Mouse (Mus musculus): ENCODE data around the gene Pax4. TPM values are rescaled to one million over a fixed set of nuclear protein-coding genes. Genes with fewer than 3 reads are reported as not detected.
A peak's percentile ranks its signal among the peaks of the same experiment; 100 is the strongest.

The Pax4 gene
- polyA plus RNA-seq, 1 experiment from 2014 or later = not detected

DNA sequence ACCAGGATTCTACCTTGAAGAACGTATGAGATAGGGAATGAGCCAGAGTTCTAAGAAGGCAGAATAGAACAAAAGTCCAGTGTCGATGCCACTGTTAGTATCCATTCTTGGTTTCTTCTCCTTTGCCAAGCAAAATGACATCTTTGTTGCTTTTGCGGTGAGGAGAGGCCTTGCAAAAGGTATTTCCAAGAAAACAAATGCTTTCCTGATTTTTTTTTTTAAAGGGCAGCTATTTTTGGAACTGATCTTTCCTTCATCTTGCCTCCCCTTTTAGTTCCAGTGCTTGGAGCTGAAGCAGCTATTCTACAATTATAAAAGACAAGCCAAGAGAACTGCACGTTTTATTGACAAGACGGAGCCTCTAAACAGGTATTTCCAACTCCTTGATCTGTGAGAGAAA is 25.7 kb upstream of the Pax4 start, which contains the start of gene Snd1:
Snd1 (plus strand) TSS at position 301 of the 400 bp plus-strand sequence.
- no peaks in the 10 kb centered on the region for H3K9me3 ChIP-seq (replicated peaks)
- ATAC-seq (ENCODE audit: low read depth) = no peak
- no peak for DNase-seq
- H3K27ac ChIP-seq = no peak within 1 kb of the TSS
- H3K4me2 ChIP-seq = no peak within 1 kb of the TSS
- H3K36me3 ChIP-seq = no peaks in the 10 kb centered on the region
- H3K27me3 ChIP-seq = no peaks in the 10 kb centered on the region
- WGBS (ENCODE audit: insufficient replicate concordance) = 74% methylated on average over 5 of the region's 5 CpGs
- peaks cover 18% of the 10 kb centered on the region for H3K4me1 ChIP-seq (replicated peaks)
- no peak within 1 kb of the TSS for H3K4me3 ChIP-seq (replicated peaks)
- no peak within 1 kb of the TSS for H3K9ac ChIP-seq

GRCm38 (mm10) chr6:28474211-28474610 is 25.1 kb upstream of the Pax4 start:
- Histone ChIP-seq H3K36me3 (no peaks in the 10 kb centered on the region), H3K27ac (no peak overlapping the region), H3K9ac (no peak overlapping the region), H3K27me3 (no peaks in the 10 kb centered on the region), H3K4me2 (no peak overlapping the region), H3K4me1 (replicated peaks) (peaks cover 13% of the 10 kb centered on the region), H3K9me3 (replicated peaks) (no peaks in the 10 kb centered on the region), H3K4me3 (replicated peaks) (no peak overlapping the region)
- DNase-seq (no peak), ATAC-seq (ENCODE audit: low read depth) (no peak)
- 78% methylated on average over 4 of the region's 4 CpGs for WGBS (ENCODE audit: insufficient replicate concordance)

GRCm38 (mm10) chr6:28471284-28472035 is 22.3 kb upstream of the Pax4 start:
- no peaks in the 10 kb centered on the region for H3K36me3 ChIP-seq
- H3K9me3 ChIP-seq (replicated peaks) = no peaks in the 10 kb centered on the region
- no peak overlapping the region for H3K4me3 ChIP-seq (replicated peaks)
- no peaks in the 10 kb centered on the region for H3K27me3 ChIP-seq
- H3K9ac ChIP-seq = no peak overlapping the region
- no peaks in the 10 kb centered on the region for H3K4me1 ChIP-seq (replicated peaks)
- DNase-seq (no peak), ATAC-seq (ENCODE audit: low read depth) (no peak)
- WGBS (ENCODE audit: insufficient replicate concordance) = 64% methylated on average over 9 of the region's 9 CpGs
- no peak overlapping the region for H3K4me2 ChIP-seq
- no peak overlapping the region for H3K27ac ChIP-seq

DNA sequence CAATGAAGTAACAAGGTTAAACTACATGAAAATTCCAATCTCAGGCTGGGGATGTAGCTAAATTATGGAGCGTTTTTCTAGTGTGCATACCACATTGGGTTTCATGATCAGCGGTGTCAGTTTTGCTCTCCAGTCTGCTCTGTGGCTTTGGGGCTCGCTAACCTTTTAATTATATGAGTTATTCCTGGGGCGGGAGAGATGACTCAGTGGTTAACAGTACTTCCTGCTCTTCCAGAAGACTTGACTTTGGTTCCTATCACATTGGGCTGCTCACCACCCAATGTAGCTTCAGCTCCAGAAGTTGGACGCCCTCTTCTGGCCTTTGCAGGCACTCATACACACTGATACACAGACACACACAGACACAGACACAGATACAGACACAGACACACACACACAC is 21.5 kb upstream of the Pax4 start:
- Histone ChIP-seq H3K4me1 (replicated peaks) (no peaks in the 10 kb centered on the region), H3K4me2 (no peak overlapping the region), H3K9ac (no peak overlapping the region), H3K9me3 (replicated peaks) (no peaks in the 10 kb centered on the region), H3K27me3 (no peaks in the 10 kb centered on the region), H3K27ac (no peak overlapping the region), H3K4me3 (replicated peaks) (no peak overlapping the region), H3K36me3 (no peaks in the 10 kb centered on the region)
- DNase-seq (no peak), ATAC-seq (ENCODE audit: low read depth) (no peak)
- 63% methylated on average over 5 of the region's 5 CpGs for WGBS (ENCODE audit: insufficient replicate concordance)

- 58% methylated on average over 4 of the region's 4 CpGs for WGBS (ENCODE audit: insufficient replicate concordance)
- Histone ChIP-seq H3K9ac (no peak overlapping the region), H3K4me2 (no peak overlapping the region), H3K36me3 (no peaks in the 10 kb centered on the region), H3K27me3 (no peaks in the 10 kb centered on the region), H3K27ac (no peak overlapping the region), H3K9me3 (replicated peaks) (no peaks in the 10 kb centered on the region), H3K4me3 (replicated peaks) (no peak overlapping the region), H3K4me1 (replicated peaks) (no peaks in the 10 kb centered on the region)
- DNase-seq = no peak
- ATAC-seq (ENCODE audit: low read depth) = no peak
These were observed 21.0 kb upstream of the Pax4 start for GRCm38 (mm10) chr6:28470017-28470602.

- peaks cover 3% of the 10 kb centered on the region; the same call in 1 of the 2 replicates for H3K27me3 ChIP-seq
- H3K9ac ChIP-seq = no peak overlapping the region
- no peak for ATAC-seq (ENCODE audit: low read depth)
- peaks cover 10% of the 10 kb centered on the region; the same call in 1 of the 2 replicates for H3K4me1 ChIP-seq (replicated peaks)
- no peak for DNase-seq
- H3K9me3 ChIP-seq (replicated peaks) = no peaks in the 10 kb centered on the region
- H3K36me3 ChIP-seq = no peaks in the 10 kb centered on the region
- H3K27ac ChIP-seq = no peak overlapping the region
- 50% methylated on average over 6 of the region's 6 CpGs for WGBS (ENCODE audit: insufficient replicate concordance)
- H3K4me3 ChIP-seq (replicated peaks) = no peak overlapping the region
- H3K4me2 ChIP-seq = no peak overlapping the region
These were observed 15.5 kb upstream of the Pax4 start for GRCm38 (mm10) chr6:28464630-28465029.

- Histone ChIP-seq H3K9ac (no peak overlapping the region), H3K4me1 (replicated peaks) (peaks cover 10% of the 10 kb centered on the region; the same call in 1 of the 2 replicates), H3K9me3 (replicated peaks) (no peaks in the 10 kb centered on the region), H3K36me3 (no peaks in the 10 kb centered on the region), H3K27ac (no peak overlapping the region), H3K27me3 (peaks cover 3% of the 10 kb centered on the region; the same call in 1 of the 2 replicates), H3K4me3 (replicated peaks) (no peak overlapping the region), H3K4me2 (no peak overlapping the region)
- peak; percentile 48 for ATAC-seq (ENCODE audit: low read depth)
- no peak for DNase-seq
- WGBS (ENCODE audit: insufficient replicate concordance) = 8% methylated on average over 5 of the region's 5 CpGs
These were observed 11.4 kb upstream of the Pax4 start for GRCm38 (mm10) chr6:28460534-28460933.

- H3K27me3 ChIP-seq = peaks cover 3% of the 10 kb centered on the region
These were observed 10.1 kb upstream of the Pax4 start for GRCm38 (mm10) chr6:28459221-28459668.

DNA sequence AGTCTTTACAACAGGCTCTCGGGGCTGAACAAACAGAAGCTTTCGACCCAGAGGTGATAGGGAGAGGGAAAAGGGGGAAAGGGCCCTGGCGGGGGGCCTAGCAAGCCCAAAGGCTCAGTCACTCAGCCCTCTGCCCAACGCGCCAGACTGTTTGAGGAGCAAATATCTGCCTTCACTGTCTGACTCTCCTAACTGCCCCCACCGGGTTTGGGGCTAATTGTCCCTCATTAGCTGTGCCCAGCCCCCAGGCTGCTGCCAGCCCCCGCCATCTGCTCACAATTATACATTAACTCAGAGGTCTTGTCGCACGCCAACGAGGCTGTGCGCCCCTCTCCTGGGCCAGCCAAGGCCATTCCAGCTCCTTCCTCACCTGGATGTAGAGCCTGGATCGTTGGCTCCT is 1.8 kb upstream of the Pax4 start:
- Histone ChIP-seq H3K4me3 (replicated peaks) (no peak overlapping the region), H3K9me3 (replicated peaks) (no peaks in the 10 kb centered on the region), H3K27me3 (peaks cover 55% of the 10 kb centered on the region), H3K4me1 (replicated peaks) (no peaks in the 10 kb centered on the region), H3K27ac (no peak overlapping the region), H3K36me3 (no peaks in the 10 kb centered on the region), H3K4me2 (no peak overlapping the region), H3K9ac (no peak overlapping the region)
- 4% methylated on average over 12 of the region's 12 CpGs for WGBS (ENCODE audit: insufficient replicate concordance)
- ATAC-seq (ENCODE audit: low read depth) (no peak), DNase-seq (no peak)

More at GRCm38 (mm10) chr6:28459221-28459668, 10.1 kb upstream of the Pax4 start:
- Histone ChIP-seq H3K36me3 (no peaks in the 10 kb centered on the region), H3K27ac (no peak overlapping the region), H3K4me3 (replicated peaks) (no peak overlapping the region), H3K9ac (no peak overlapping the region), H3K9me3 (replicated peaks) (no peaks in the 10 kb centered on the region), H3K4me1 (replicated peaks) (peaks cover 10% of the 10 kb centered on the region; the same call in 1 of the 2 replicates), H3K4me2 (no peak overlapping the region)
- DNase-seq = no peak
- peak; percentile 76 for ATAC-seq (ENCODE audit: low read depth)

GRCm38 (mm10) chr6:28450481-28450880 is 1.3 kb upstream of the Pax4 start:
- Histone ChIP-seq H3K4me2 (no peak overlapping the region), H3K9ac (no peak overlapping the region), H3K27ac (no peak overlapping the region), H3K4me3 (replicated peaks) (no peak overlapping the region), H3K9me3 (replicated peaks) (no peaks in the 10 kb centered on the region), H3K36me3 (no peaks in the 10 kb centered on the region), H3K27me3 (peaks cover 55% of the 10 kb centered on the region), H3K4me1 (replicated peaks) (no peaks in the 10 kb centered on the region)
- ATAC-seq (ENCODE audit: low read depth) (no peak), DNase-seq (no peak)
- WGBS (ENCODE audit: insufficient replicate concordance) = 16% methylated on average over 5 of the region's 5 CpGs

DNA sequence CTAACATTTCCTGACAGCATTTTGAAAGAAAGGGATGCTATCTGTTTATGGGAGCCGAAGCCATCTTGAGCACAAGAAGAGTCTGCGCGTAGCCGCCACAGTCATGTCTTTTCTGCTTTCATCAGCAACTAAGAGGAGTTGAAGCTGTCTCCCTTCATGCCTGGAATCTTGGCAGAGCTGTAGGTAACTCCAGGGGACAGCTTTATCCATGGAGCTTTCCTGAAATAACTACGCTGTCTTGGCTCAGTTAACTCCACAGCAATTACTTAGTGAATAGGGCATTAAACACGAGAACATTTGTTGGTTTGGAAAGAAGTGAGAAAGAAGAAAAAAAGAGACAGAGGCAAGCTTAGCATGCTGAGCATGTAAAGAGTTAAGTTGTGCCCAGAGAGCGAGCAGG is 1.2 kb downstream of the Pax4 start:
- Histone ChIP-seq H3K4me3 (replicated peaks) (no peak overlapping the region), H3K27me3 (peaks cover 52% of the 10 kb centered on the region), H3K4me1 (replicated peaks) (no peaks in the 10 kb centered on the region), H3K27ac (no peak overlapping the region), H3K36me3 (no peaks in the 10 kb centered on the region), H3K9me3 (replicated peaks) (no peaks in the 10 kb centered on the region), H3K9ac (no peak overlapping the region), H3K4me2 (no peak overlapping the region)
- WGBS (ENCODE audit: insufficient replicate concordance) = 68% methylated on average over 7 of the region's 7 CpGs
- DNase-seq = no peak
- ATAC-seq (ENCODE audit: low read depth) = no peak

DNA sequence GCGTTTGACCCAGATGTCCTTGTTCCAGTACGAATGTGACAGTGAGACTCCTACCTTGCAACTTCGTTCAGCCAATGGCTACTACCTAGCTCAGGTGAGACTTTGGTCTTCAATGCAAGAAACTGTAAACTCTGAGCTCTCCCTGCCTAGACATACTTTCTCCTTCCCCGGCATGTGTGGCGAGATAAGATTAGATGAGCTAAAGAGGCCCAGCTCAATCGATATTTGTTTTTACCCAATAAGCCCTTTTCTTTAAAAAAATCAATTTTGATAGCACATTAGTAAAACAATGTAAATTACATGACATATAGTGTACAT is 17.7 kb downstream of the Pax4 start:
- Histone ChIP-seq H3K9me3 (replicated peaks) (no peaks in the 10 kb centered on the region), H3K4me3 (replicated peaks) (peak overlapping the region; percentile 16; the same call in 1 of the 2 replicates), H3K9ac (no peak overlapping the region; the same call in 1 of the 2 replicates)

More for the DNA sequence above, 17.7 kb downstream of the Pax4 start:
- Histone ChIP-seq H3K27me3 (0 out of 2 replicates have a peak, but pooled peaks cover 1% of the 10 kb centered on the region), H3K36me3 (peaks cover 12% of the 10 kb centered on the region), H3K4me2 (peak overlapping the region; percentile 52), H3K4me1 (replicated peaks) (peaks cover 15% of the 10 kb centered on the region), H3K27ac (no peak overlapping the region)
- DNase-seq (no peak), ATAC-seq (ENCODE audit: low read depth) (peak; percentile 72)
- 46% methylated on average over 6 of the region's 6 CpGs for WGBS (ENCODE audit: insufficient replicate concordance)
